1 mouse cellular context compared by ENCODE assay signal in the genomic region with DNA sequence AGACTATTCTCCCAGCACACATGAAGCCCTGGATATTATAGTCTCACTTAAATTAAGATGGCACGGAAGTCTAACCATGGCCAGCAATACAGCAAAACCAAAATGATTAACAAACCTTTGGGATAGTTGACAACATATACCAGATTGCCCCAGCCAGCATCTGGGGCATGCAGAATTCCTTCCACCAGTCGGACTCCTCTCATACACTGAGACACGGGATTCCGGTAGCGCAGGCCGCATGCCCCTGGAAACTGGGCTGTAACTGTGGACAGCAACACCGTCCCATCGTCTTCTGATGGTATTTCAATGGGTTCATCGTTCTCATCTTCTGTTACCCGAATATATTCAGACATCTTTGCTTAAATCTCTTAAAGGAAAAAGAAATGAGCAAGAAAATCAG.
TF ChIP-seq lines count a peak whose summit lies in the region.

No protein-coding gene starts in this region.

TF ChIP-seq in MEL, 35 proteins besides CTCF, POLR2A, EP300 and RAD21 (continued from another document):
- no peak for TF ChIP-seq MAFK (IDR thresholded peaks at IDR 0.05; ENCODE audit: borderline replicate concordance, low read depth, low read length)
- no peak for TF ChIP-seq MYB (IDR thresholded peaks at IDR 0.05; ENCODE audit: low read depth, low read length)
